Mouse (Mus musculus): ENCODE data around the gene Ntsr1. TPM values are rescaled to one million over a fixed set of nuclear protein-coding genes. Genes with fewer than 3 reads are reported as not detected.

The Ntsr1 gene
- polyA plus RNA-seq, 1 experiment from 2014 or later, result 0.02 TPM

DNA sequence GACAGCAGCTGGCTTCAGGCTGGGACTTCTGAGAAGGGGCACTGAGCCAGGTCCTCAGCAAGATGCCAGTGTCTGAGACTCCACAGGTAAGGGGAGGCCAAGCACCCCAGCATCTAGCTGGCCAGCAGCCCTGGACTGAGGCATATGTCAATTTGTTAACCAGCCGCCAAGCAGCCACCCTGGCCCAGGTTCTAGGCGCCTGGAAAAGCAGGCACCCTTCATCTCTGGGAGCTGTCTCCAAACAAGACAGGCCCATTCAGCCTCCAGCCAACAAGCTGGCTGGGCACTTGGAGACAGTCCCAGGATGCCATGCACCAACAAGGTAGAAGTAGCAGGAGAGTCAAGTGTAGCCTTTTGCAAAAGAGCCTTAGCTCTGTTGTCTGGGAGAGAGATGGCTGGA lies 43.9 kb downstream of the Ntsr1 start:
- Histone ChIP-seq H3K4me2 (ENCODE audit: low read depth, low read length) (no peak overlapping the region), H3K4me1 (ENCODE audit: control insufficient read depth, low read depth, low read length) (no peaks in the 10 kb centered on the region), H3K9ac (ENCODE audit: low read depth, low read length) (no peak overlapping the region), H3K9me3 (replicated peaks; ENCODE audit: control insufficient read depth, low read length) (no peaks in the 10 kb centered on the region), H3K27ac (ENCODE audit: low read length) (no peak overlapping the region), H3K36me3 (ENCODE audit: control insufficient read depth, insufficient read depth) (no peaks in the 10 kb centered on the region), H3K4me3 (ENCODE audit: low read depth, low read length) (no peak overlapping the region), H3K27me3 (ENCODE audit: control insufficient read depth, insufficient read depth, low read depth, low read length) (no peaks in the 10 kb centered on the region)
- 61% methylated on average over 2 of the region's 2 CpGs for WGBS (ENCODE audit: insufficient replicate concordance)
- no peak for ATAC-seq (ENCODE audit: low read depth)

DNA sequence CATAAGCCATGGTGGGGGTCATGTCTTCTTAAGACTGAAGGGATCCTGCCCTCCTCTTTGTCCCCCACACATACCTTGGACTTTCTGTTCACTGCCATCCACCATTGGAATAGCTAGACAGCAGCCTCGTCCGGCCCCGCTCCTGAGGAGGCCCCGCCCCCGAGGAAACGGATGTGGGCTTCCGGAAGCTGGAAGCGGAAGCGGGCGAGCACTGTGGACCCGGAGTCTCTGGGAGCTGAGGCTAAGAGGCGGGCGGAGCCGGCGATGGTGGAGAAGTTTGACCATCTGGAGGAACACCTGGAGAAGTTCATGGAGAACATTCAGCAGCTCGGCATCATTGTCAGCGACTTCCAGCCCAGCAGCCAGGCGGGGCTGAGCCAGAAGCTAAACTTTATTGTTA lies 45.3 kb downstream of the Ntsr1 start:
- WGBS (ENCODE audit: insufficient replicate concordance), result 65% methylated on average over 18 of the region's 18 CpGs
- Histone ChIP-seq H3K9ac (ENCODE audit: low read depth, low read length) (no peak overlapping the region), H3K4me2 (ENCODE audit: low read depth, low read length) (no peak overlapping the region), H3K36me3 (ENCODE audit: control insufficient read depth, insufficient read depth) (no peaks in the 10 kb centered on the region), H3K4me3 (ENCODE audit: low read depth, low read length) (no peak overlapping the region), H3K27ac (ENCODE audit: low read length) (no peak overlapping the region), H3K4me1 (ENCODE audit: control insufficient read depth, low read depth, low read length) (no peaks in the 10 kb centered on the region), H3K27me3 (ENCODE audit: control insufficient read depth, insufficient read depth, low read depth, low read length) (no peaks in the 10 kb centered on the region), H3K9me3 (replicated peaks; ENCODE audit: control insufficient read depth, low read length) (no peaks in the 10 kb centered on the region)
- ATAC-seq (ENCODE audit: low read depth), result no peak

DNA sequence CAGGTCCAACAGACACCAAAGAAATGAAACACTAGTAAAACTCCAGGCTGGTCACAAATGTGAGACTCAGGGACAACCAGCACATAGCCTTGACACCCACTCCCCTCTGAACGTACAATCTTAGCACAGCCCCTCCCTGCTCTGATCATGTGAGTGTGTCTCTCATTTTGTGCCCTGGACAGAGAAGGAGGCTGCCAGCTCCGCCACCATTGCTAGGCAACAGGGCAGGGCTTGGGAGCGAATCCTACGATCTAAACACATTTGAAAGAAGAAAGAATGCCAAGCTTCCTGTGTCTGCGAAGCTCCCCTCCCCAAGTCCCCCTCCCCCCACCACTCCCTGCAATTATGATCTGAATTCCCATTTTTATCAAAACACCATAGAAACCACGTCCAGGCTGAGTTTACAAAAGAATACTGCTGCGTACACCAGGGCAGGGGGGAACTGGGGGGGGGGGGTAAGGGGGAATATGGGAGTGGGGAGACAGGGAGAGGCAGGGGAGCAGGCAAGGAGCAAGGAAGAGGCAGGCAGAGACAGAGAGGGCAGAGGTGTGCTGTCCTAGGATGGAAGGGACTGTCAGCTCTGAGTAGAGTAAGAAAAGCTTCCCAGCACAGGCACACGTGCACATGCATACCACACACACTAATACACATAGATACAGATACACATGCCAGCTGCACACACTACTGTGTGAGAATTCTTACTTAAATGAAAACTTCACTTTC lies 47.8 kb downstream of the Ntsr1 start:
- Histone ChIP-seq H3K27me3 (ENCODE audit: control insufficient read depth, insufficient read depth, low read depth, low read length) (no peaks in the 10 kb centered on the region), H3K9me3 (replicated peaks; ENCODE audit: control insufficient read depth, low read length) (no peaks in the 10 kb centered on the region), H3K36me3 (ENCODE audit: control insufficient read depth, insufficient read depth) (no peaks in the 10 kb centered on the region), H3K9ac (ENCODE audit: low read depth, low read length) (no peak overlapping the region), H3K27ac (ENCODE audit: low read length) (no peak overlapping the region), H3K4me1 (ENCODE audit: control insufficient read depth, low read depth, low read length) (no peaks in the 10 kb centered on the region), H3K4me3 (ENCODE audit: low read depth, low read length) (no peak overlapping the region), H3K4me2 (ENCODE audit: low read depth, low read length) (no peak overlapping the region)
- no peak for ATAC-seq (ENCODE audit: low read depth)
- WGBS (ENCODE audit: insufficient replicate concordance), result 32% methylated on average over 8 of the region's 8 CpGs

DNA sequence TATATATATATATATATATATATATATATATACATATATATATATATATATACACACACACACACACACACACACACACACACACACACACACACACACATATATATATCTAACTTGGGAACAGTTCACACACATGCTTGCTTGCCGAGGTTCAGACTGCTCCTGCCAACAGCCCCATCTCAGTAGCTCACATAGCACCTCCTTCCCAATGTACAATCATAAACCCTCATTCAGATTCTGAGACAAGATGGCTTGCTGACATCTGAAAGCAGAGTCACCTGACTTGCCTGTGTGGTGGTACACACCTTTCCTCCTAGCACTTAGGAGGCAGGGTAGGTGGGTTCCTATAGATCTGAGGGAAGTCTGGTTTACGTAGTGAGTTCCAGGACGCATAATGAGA lies 52.6 kb downstream of the Ntsr1 start:
- WGBS (ENCODE audit: insufficient replicate concordance), result 69% methylated on average over 3 of the region's 3 CpGs
- no peak for ATAC-seq (ENCODE audit: low read depth)
- no peak overlapping the region for H3K9ac ChIP-seq (ENCODE audit: low read depth, low read length)

DNA sequence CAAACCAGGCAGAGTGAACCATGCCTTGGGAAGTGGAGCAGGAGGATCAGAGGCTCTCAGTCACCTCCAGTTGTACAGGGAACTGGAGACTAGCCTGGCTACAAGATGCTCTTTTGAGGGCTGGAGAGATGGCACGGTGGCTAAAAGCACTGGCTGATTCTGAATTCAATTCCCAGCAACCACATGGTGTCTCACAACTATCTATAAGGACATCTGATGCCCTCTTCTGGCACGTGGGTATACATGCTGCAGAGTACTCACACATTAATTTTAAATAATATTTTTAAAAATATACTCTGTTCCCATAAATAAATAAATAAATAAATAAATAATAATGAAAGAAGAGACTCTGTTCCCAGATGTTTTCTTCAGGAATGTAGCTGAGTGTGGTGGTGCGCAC lies 55.4 kb downstream of the Ntsr1 start:
- ATAC-seq (ENCODE audit: low read depth), result no peak
- no peak overlapping the region for H3K9ac ChIP-seq (ENCODE audit: low read depth, low read length)
- H3K9me3 ChIP-seq (replicated peaks; ENCODE audit: control insufficient read depth, low read length), result no peaks in the 10 kb centered on the region
- no peaks in the 10 kb centered on the region for H3K27me3 ChIP-seq (ENCODE audit: control insufficient read depth, insufficient read depth, low read depth, low read length)
- H3K36me3 ChIP-seq (ENCODE audit: control insufficient read depth, insufficient read depth), result no peaks in the 10 kb centered on the region
- no peak overlapping the region for H3K27ac ChIP-seq (ENCODE audit: low read length)
- no peaks in the 10 kb centered on the region for H3K4me1 ChIP-seq (ENCODE audit: control insufficient read depth, low read depth, low read length)
- H3K4me3 ChIP-seq (ENCODE audit: low read depth, low read length), result no peak overlapping the region
- WGBS (ENCODE audit: insufficient replicate concordance), result 43% methylated on average over 3 of the region's 3 CpGs
- no peak overlapping the region for H3K4me2 ChIP-seq (ENCODE audit: low read depth, low read length)

More for the DNA sequence above, 52.6 kb downstream of the Ntsr1 start:
- Histone ChIP-seq H3K4me3 (ENCODE audit: low read depth, low read length) (no peak overlapping the region), H3K36me3 (ENCODE audit: control insufficient read depth, insufficient read depth) (no peaks in the 10 kb centered on the region), H3K4me1 (ENCODE audit: control insufficient read depth, low read depth, low read length) (no peaks in the 10 kb centered on the region), H3K4me2 (ENCODE audit: low read depth, low read length) (no peak overlapping the region), H3K27ac (ENCODE audit: low read length) (no peak overlapping the region), H3K9me3 (replicated peaks; ENCODE audit: control insufficient read depth, low read length) (no peaks in the 10 kb centered on the region), H3K27me3 (ENCODE audit: control insufficient read depth, insufficient read depth, low read depth, low read length) (no peaks in the 10 kb centered on the region)

DNA sequence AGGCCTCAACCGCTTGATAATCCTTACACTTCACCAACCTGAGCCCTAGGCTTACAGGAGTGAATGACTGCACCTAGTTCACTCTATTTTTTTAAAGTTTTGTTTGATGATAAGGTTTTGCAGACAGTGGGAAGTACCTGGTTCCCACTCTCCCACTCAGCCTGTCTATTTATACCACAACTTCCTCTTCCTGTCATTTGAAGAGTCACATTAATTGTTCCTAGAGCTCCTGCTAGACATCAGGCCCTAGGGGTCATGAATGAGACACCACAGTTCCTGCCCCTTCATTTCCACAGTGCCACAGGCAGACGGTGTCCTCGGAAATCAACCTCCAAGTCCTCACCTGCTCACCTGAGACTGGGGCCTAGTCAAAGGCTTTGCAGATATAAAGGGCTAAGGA lies 56.7 kb downstream of the Ntsr1 start:
- H3K4me1 ChIP-seq (ENCODE audit: control insufficient read depth, low read depth, low read length), result no peaks in the 10 kb centered on the region
- no peak overlapping the region for H3K9ac ChIP-seq (ENCODE audit: low read depth, low read length)
- ATAC-seq (ENCODE audit: low read depth), result no peak
- H3K9me3 ChIP-seq (replicated peaks; ENCODE audit: control insufficient read depth, low read length), result no peaks in the 10 kb centered on the region
- no peaks in the 10 kb centered on the region for H3K36me3 ChIP-seq (ENCODE audit: control insufficient read depth, insufficient read depth)
- no peaks in the 10 kb centered on the region for H3K27me3 ChIP-seq (ENCODE audit: control insufficient read depth, insufficient read depth, low read depth, low read length)
- no peak overlapping the region for H3K4me2 ChIP-seq (ENCODE audit: low read depth, low read length)
- 24% methylated on average over 3 of the region's 3 CpGs for WGBS (ENCODE audit: insufficient replicate concordance)
- no peak overlapping the region for H3K4me3 ChIP-seq (ENCODE audit: low read depth, low read length)
- H3K27ac ChIP-seq (ENCODE audit: low read length), result no peak overlapping the region

DNA sequence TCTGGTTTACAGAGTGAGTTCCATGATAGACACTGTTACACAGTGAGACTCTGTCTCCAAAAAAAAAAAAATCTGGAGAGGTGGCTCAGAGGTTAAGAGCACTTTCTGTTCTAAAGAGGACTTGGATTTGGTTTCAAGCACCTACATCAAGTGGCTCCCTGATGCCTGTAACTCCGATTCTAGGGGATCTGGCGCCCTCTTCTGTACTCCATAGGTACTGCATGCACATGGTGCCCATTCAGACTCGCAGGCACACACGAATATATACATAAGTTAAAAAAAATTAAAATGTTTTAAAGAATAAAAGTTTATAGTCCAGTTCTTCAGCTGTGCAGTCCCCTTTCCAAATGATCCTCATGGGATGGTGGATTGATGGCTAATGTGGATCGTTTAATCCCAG lies 60.5 kb downstream of the Ntsr1 start:
- H3K4me2 ChIP-seq (ENCODE audit: low read depth, low read length), result no peak overlapping the region
- ATAC-seq (ENCODE audit: low read depth), result no peak
- no peaks in the 10 kb centered on the region for H3K9me3 ChIP-seq (replicated peaks; ENCODE audit: control insufficient read depth, low read length)
- WGBS (ENCODE audit: insufficient replicate concordance), result 37% methylated on average over 5 of the region's 5 CpGs
- no peaks in the 10 kb centered on the region for H3K36me3 ChIP-seq (ENCODE audit: control insufficient read depth, insufficient read depth)
- H3K27me3 ChIP-seq (ENCODE audit: control insufficient read depth, insufficient read depth, low read depth, low read length), result no peaks in the 10 kb centered on the region
- no peak overlapping the region for H3K4me3 ChIP-seq (ENCODE audit: low read depth, low read length)
- no peaks in the 10 kb centered on the region for H3K4me1 ChIP-seq (ENCODE audit: control insufficient read depth, low read depth, low read length)
- no peak overlapping the region for H3K27ac ChIP-seq (ENCODE audit: low read length)
- no peak overlapping the region for H3K9ac ChIP-seq (ENCODE audit: low read depth, low read length)

DNA sequence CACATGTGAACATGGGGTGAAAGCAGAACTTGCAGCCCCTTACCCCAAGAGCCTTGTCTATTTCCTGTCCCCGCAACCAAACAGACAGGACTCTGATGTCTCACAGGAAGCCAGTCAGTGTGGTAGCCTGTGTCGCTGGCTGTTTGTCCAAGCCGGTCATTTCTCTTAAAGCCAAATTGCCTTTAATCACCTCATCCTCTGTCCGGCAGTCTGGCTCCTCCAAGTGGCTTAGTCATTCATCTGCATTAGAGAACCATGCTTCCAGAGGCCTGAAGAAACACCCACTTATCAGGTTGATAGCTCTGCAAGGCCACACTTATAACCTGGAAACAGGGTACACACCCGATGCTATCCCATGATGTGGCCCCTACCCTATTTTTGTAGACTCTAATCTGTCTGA lies 62.4 kb downstream of the Ntsr1 start:
- Histone ChIP-seq H3K9me3 (replicated peaks; ENCODE audit: control insufficient read depth, low read length) (no peaks in the 10 kb centered on the region), H3K9ac (ENCODE audit: low read depth, low read length) (no peak overlapping the region), H3K4me2 (ENCODE audit: low read depth, low read length) (no peak overlapping the region), H3K27me3 (ENCODE audit: control insufficient read depth, insufficient read depth, low read depth, low read length) (no peaks in the 10 kb centered on the region), H3K27ac (ENCODE audit: low read length) (no peak overlapping the region), H3K36me3 (ENCODE audit: control insufficient read depth, insufficient read depth) (no peaks in the 10 kb centered on the region), H3K4me3 (ENCODE audit: low read depth, low read length) (no peak overlapping the region), H3K4me1 (ENCODE audit: control insufficient read depth, low read depth, low read length) (no peaks in the 10 kb centered on the region)
- WGBS (ENCODE audit: insufficient replicate concordance), result 33% methylated on average over 5 of the region's 5 CpGs
- no peak for ATAC-seq (ENCODE audit: low read depth)

DNA sequence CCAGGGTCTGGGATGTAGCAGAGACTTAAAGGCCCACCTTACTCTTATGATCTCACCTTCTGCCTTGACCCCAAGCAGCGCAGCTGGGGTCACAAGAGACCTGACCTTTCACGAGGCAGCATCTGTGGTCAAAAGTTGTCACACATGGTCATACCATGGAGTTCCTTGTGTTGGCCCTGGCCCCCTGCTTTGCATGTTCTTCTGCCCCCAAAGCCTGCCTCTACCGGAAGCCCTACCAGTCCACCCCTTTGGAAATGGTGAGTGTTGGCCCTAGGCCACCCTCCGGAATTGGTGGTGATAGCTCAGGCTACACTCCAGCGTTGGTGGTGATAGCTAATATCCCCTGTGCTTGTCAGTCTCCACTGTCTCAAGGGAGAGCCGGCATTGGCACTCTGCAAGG lies 63.5 kb downstream of the Ntsr1 start:
- ATAC-seq (ENCODE audit: low read depth), result no peak
- 45% methylated on average over 6 of the region's 6 CpGs for WGBS (ENCODE audit: insufficient replicate concordance)
- Histone ChIP-seq H3K9ac (ENCODE audit: low read depth, low read length) (no peak overlapping the region), H3K36me3 (ENCODE audit: control insufficient read depth, insufficient read depth) (no peaks in the 10 kb centered on the region), H3K27ac (ENCODE audit: low read length) (no peak overlapping the region), H3K4me2 (ENCODE audit: low read depth, low read length) (no peak overlapping the region), H3K9me3 (replicated peaks; ENCODE audit: control insufficient read depth, low read length) (no peaks in the 10 kb centered on the region), H3K27me3 (ENCODE audit: control insufficient read depth, insufficient read depth, low read depth, low read length) (no peaks in the 10 kb centered on the region), H3K4me1 (ENCODE audit: control insufficient read depth, low read depth, low read length) (no peaks in the 10 kb centered on the region), H3K4me3 (ENCODE audit: low read depth, low read length) (no peak overlapping the region)
